Mouse (Mus musculus) hindbrain, embryonic 15.5 days (tissue): Measurements from ENCODE around the gene Tmem87a. TPM values are rescaled to one million over a fixed set of nuclear protein-coding genes. Genes with fewer than 3 reads are reported as not detected.

Experiments
- ATAC-seq: fragments of 200-750 bp; cut with Nextera tagmentation; 2 replicates; pipeline ENCODE4 v1.8.0; 2017; ENCODE audit warnings: low read depth, moderate number of reproducible peaks, moderate TSS enrichment; ENCODE audit not compliant: low FRiP score
- H3K27ac ChIP-seq: fragments of 300-500 bp; sonication (generic); replicated peaks from 2 replicates; pipeline ENCODE4 v1.5.1; 2015; ENCODE audit warnings: mild to moderate bottlenecking, inconsistent platforms
- H3K27me3 ChIP-seq: fragments of 300-500 bp; sonication (generic); 2 replicates; pipeline ENCODE4 v1.6.1; 2015; ENCODE audit warnings: control low read depth, inconsistent platforms
- H3K36me3 ChIP-seq: fragments of 300-500 bp; sonication (generic); 2 replicates; pipeline ENCODE4 v1.6.1; 2015; ENCODE audit warnings: control low read depth, inconsistent platforms
- H3K4me1 ChIP-seq: fragments of 300-500 bp; sonication (generic); replicated peaks from 2 replicates; pipeline ENCODE4 v1.6.1; 2015; ENCODE audit warnings: control low read depth, inconsistent platforms
- H3K4me2 ChIP-seq: fragments of 300-500 bp; sonication (generic); 2 replicates; pipeline ENCODE4 v1.6.1; 2015; ENCODE audit warnings: moderate library complexity, mild to moderate bottlenecking, inconsistent platforms
- H3K4me3 ChIP-seq: fragments of 300-500 bp; sonication (generic); 2 replicates; pipeline ENCODE4 v1.5.1; 2015; ENCODE audit warnings: mild to moderate bottlenecking, inconsistent platforms
- H3K9ac ChIP-seq: fragments of 300-500 bp; sonication (generic); 2 replicates; pipeline ENCODE4 v1.6.1; 2015; ENCODE audit warnings: inconsistent platforms
- H3K9me3 ChIP-seq: fragments of 300-500 bp; sonication (generic); 2 replicates; pipeline ENCODE4 v1.6.1; 2016; ENCODE audit warnings: control low read depth, inconsistent platforms
- WGBS: fragments of 180-500 bp; shearing (Covaris S2); methylation state at CpG from one replicate; pipeline ENCODE4 v1.1.7; 2015; 5-methylcytosine and 5-hydroxymethylcytosine counted together
- polyA plus RNA-seq: library from polyadenylated mRNA; unstranded; fragments of >200 nt; fragmentation: Nextera tagmentation; extraction: Ambion mirVana; gene quantifications from 2 replicates; pipeline ENCODE4 v1.2.1, GENCODE M21; 2015

Tmem87a gene
- polyA plus RNA-seq, 1 experiment from 2014 or later = 5.1 TPM

DNA sequence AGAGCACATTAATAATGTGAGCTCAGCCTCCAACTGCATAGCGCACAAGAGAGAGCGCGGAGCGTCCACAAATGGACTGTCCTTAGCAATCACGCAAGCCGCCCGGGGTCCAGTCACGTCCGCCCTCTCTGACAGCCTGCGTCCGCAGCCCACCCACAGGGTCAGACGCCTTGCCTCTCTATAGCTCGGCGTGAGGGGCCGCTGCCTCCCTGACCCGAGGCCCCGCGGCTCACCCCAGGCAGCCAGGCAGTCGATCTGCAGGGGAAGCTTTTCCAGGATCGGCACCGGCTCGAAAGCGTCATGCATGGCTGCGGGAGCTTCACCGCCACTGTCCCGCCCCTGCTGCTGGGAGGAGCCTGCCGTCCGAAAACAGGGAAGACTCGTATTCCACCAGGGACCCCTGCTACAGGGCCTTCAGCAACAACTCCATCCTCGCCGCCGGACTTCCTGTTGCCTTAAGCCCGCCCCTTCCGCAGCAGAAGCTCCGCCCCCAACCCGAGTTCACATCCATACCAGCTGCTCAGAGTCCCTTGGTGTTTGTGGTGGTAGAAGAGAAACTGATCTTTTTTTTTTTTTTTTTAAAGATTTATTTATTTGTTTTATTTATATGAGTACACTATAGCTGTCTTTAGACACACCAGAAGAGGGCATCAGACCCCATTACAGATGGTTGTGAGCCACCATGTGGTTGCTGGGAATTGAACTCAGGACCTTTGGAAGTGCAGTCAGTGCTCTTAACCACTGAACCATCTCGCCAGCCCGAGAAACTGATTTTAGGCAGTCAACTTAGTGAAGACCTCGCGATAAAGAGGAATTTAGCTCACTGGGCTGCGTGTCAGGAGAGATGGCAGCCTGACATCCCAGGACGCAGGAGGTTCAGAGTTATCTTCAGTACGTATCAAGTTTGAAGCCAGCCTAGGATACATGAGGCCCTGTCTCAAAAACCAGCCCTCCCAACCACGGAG lies 50.9 kb downstream of the Tmem87a start, which contains the start of gene Vps39:
Gene Vps39, minus strand, starts transcription at position 456 of the 965 bp plus-strand sequence.
- Histone ChIP-seq H3K27ac (peak within 1 kb of the TSS; percentile 74), H3K4me3 (peak within 1 kb of the TSS; percentile 73), H3K4me1 (peaks cover 14% of the 10 kb centered on the region), H3K36me3 (peaks cover 35% of the 10 kb centered on the region), H3K9me3 (no peaks in the 10 kb centered on the region), H3K4me2 (peak within 1 kb of the TSS; percentile 61), H3K27me3 (no peaks in the 10 kb centered on the region), H3K9ac (peak within 1 kb of the TSS; percentile 77)
- 11% methylated on average over 44 of the region's 44 CpGs for WGBS
- ATAC-seq = peak; percentile 98

GRCm38 (mm10) chr2:120351321-120351720 lies 52.6 kb downstream of the Tmem87a start:
- WGBS = 87% methylated on average over 5 of the region's 5 CpGs
- H3K9ac ChIP-seq = no peak overlapping the region
- no peaks in the 10 kb centered on the region for H3K27me3 ChIP-seq
- H3K4me3 ChIP-seq = no peak overlapping the region
- H3K9me3 ChIP-seq = no peaks in the 10 kb centered on the region
- H3K4me1 ChIP-seq = peaks cover 14% of the 10 kb centered on the region
- peak overlapping the region; percentile 61; the same call in 1 of the 2 replicates for H3K4me2 ChIP-seq
- H3K27ac ChIP-seq = no peak overlapping the region
- H3K36me3 ChIP-seq = peaks cover 43% of the 10 kb centered on the region
- ATAC-seq = no peak

DNA sequence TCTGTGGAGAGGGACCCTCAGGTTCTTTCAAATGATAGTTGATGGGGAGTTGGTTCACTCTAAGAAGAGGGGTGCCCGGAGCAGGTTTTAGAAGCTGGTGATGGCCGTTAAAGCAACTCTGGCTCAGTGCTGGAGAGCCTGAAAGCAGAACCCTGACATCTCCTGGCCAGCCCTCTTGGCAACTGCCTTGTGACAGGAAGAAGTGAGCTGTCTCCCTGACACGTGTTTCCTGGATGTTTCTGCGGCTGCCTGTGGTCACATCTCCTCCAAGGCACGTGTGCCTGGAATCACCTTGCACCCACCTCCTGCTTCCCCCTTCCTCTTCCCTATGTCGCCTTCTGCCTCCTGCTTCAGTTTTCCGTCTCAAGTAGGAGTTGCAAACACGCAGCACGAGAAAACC lies 55.8 kb downstream of the Tmem87a start:
- no peaks in the 10 kb centered on the region for H3K27me3 ChIP-seq
- H3K4me3 ChIP-seq = no peak overlapping the region
- no peaks in the 10 kb centered on the region for H3K9me3 ChIP-seq
- no peak overlapping the region for H3K9ac ChIP-seq
- H3K4me1 ChIP-seq = peaks cover 14% of the 10 kb centered on the region
- ATAC-seq = no peak
- H3K4me2 ChIP-seq = no peak overlapping the region
- H3K27ac ChIP-seq = no peak overlapping the region
- WGBS = 88% methylated on average over 9 of the region's 9 CpGs
- peaks cover 53% of the 10 kb centered on the region for H3K36me3 ChIP-seq

DNA sequence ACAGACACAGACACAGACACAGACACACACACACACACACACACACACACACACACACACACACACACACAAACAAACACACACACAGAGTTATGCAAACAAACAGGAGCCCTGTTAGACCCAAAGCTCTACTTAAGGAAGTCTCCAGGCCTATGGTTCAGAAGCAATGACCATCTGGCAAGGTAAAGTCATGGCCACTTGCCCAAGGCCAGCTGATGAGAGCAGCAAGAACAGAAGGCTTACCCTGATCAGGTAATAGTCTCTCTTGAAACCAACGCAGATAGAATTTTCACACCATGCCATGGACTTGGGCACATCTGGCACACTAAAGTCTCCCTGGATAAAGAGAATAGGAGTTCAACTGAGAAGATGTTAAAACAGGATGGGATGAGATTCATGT lies 62.2 kb downstream of the Tmem87a start:
- WGBS = 94% methylated on average over 1 of the region's 1 CpGs

DNA sequence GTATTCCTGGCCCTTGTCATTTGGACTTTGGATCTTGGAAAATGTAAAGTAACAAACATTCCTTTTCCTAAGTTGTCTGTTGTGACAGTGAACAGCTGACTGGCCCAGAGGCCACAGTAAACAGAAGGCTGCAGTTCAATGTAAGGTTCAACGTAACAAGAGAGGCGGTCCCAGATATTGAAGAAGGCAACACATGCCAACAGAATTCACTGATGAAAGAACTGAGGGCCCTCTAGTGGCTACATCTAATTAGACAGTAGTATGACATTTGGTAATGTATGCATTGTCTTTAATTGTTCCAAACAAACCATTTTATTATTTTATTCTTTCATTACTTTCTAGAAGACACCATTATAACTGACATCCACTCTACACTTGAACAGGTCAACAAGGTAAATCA lies 66.0 kb downstream of the Tmem87a start:
- H3K9ac ChIP-seq = no peak overlapping the region
- H3K4me3 ChIP-seq = no peak overlapping the region
- no peaks in the 10 kb centered on the region for H3K27me3 ChIP-seq
- WGBS = 78% methylated on average over 2 of the region's 2 CpGs
- no peak for ATAC-seq
- no peaks in the 10 kb centered on the region for H3K9me3 ChIP-seq
- no peaks in the 10 kb centered on the region for H3K4me1 ChIP-seq
- no peak overlapping the region for H3K27ac ChIP-seq
- peaks cover 86% of the 10 kb centered on the region for H3K36me3 ChIP-seq
- no peak overlapping the region for H3K4me2 ChIP-seq

More for the DNA sequence above, 62.2 kb downstream of the Tmem87a start:
- no peak overlapping the region for H3K4me2 ChIP-seq
- H3K4me1 ChIP-seq = no peaks in the 10 kb centered on the region
- no peaks in the 10 kb centered on the region for H3K27me3 ChIP-seq
- no peak overlapping the region for H3K9ac ChIP-seq
- H3K36me3 ChIP-seq = peaks cover 91% of the 10 kb centered on the region
- H3K9me3 ChIP-seq = no peaks in the 10 kb centered on the region
- H3K27ac ChIP-seq = no peak overlapping the region
- no peak overlapping the region for H3K4me3 ChIP-seq
- ATAC-seq = no peak

GRCm38 (mm10) chr2:120331575-120331974 lies 72.3 kb downstream of the Tmem87a start:
- H3K9ac ChIP-seq = no peak overlapping the region
- no peaks in the 10 kb centered on the region for H3K9me3 ChIP-seq
- no peak overlapping the region for H3K27ac ChIP-seq
- peaks cover 76% of the 10 kb centered on the region for H3K36me3 ChIP-seq
- H3K27me3 ChIP-seq = no peaks in the 10 kb centered on the region
- H3K4me1 ChIP-seq = no peaks in the 10 kb centered on the region
- ATAC-seq = no peak
- no peak overlapping the region for H3K4me3 ChIP-seq
- WGBS = 94% methylated on average over 4 of the region's 4 CpGs
- H3K4me2 ChIP-seq = no peak overlapping the region

- no peaks in the 10 kb centered on the region for H3K27me3 ChIP-seq
- H3K4me3 ChIP-seq = no peak overlapping the region
- peaks cover 38% of the 10 kb centered on the region for H3K36me3 ChIP-seq
- no peaks in the 10 kb centered on the region for H3K4me1 ChIP-seq
- H3K27ac ChIP-seq = no peak overlapping the region
- H3K4me2 ChIP-seq = no peak overlapping the region
- H3K9ac ChIP-seq = no peak overlapping the region
- no peak for ATAC-seq
- H3K9me3 ChIP-seq = no peaks in the 10 kb centered on the region
- WGBS = 85% methylated on average over 4 of the region's 4 CpGs
Observed at GRCm38 (mm10) chr2:120315077-120315476, 88.8 kb downstream of the Tmem87a start.

DNA sequence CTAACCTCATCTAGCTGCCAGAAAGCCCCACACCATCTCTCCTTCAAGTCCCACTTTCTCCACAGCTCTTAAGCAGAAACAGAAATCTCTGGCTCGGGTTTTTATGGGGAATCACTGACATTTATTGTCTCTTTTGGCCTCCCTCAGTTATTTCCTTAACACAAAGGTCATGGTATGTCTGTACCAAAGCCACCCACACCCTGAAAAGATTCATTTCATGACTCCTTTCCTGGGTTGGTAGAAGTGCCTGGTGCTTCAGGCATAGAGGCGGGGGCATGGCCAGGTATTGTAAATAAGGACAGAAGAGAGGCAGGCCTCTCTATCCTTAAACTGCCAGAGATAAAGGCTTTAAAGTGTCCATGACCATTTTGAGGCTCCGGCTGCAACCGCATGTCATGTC lies 89.4 kb downstream of the Tmem87a start:
- no peaks in the 10 kb centered on the region for H3K27me3 ChIP-seq
- H3K9ac ChIP-seq = no peak overlapping the region
- no peak for ATAC-seq
- H3K9me3 ChIP-seq = no peaks in the 10 kb centered on the region
- H3K4me3 ChIP-seq = no peak overlapping the region
- H3K27ac ChIP-seq = no peak overlapping the region
- no peak overlapping the region for H3K4me2 ChIP-seq
- peaks cover 36% of the 10 kb centered on the region for H3K36me3 ChIP-seq
- WGBS = 93% methylated on average over 4 of the region's 4 CpGs
- no peaks in the 10 kb centered on the region for H3K4me1 ChIP-seq

DNA sequence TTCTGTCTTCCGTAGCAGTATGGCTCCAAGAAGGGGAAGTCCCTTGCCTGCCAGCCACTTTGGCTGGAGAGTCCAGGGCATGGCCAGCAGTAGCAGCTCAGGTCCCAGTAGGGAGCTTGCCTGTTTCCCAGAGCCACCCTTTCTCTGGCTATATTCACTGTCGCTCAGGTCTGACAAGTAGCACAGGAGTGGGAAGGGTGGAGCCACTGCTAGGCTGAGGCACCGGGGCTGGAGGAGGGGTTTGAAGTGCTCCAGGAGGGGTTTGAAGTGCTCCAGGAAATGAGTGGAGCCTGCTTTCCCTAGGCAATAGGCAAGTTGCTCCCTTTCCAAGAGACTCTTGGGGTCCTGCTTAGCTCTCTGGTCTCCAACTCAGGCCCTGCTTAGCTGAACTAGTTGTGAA lies 89.9 kb downstream of the Tmem87a start, which contains the start of gene Pla2g4f:
Gene Pla2g4f, minus strand, starts transcription at position 190 of the 400 bp plus-strand sequence.
- Histone ChIP-seq H3K27me3 (no peaks in the 10 kb centered on the region), H3K4me1 (no peaks in the 10 kb centered on the region), H3K36me3 (peaks cover 30% of the 10 kb centered on the region), H3K4me3 (no peak within 1 kb of the TSS), H3K9ac (no peak within 1 kb of the TSS), H3K4me2 (no peak within 1 kb of the TSS), H3K27ac (no peak within 1 kb of the TSS), H3K9me3 (no peaks in the 10 kb centered on the region)
- no peak for ATAC-seq
- 72% methylated on average over 3 of the region's 3 CpGs for WGBS

DNA sequence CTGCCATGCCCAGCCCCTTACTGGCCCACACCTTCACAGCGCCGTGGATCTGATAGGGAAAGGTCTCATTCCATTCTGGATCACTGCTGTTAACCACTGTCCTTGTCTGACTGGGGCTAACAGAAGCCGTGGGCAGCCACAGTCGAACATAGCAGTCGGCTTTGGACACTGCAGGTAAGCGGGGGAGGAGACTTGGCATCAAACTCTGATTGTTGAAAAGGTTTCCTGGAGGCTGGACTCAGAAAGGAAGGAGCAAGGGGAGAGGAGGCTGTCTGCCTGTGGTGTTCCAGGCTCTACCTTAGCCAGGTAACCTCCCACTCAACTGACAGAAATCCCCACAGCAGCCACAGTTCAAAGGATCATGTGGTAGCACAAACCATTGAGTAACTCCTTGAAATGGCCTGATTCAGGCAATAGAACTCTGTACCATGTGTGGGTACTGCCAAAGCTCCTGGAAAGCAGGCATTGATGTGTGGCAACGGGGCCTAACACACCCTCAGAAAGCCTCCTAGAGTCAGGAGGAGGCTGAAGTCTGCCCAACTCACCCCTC lies 91.6 kb downstream of the Tmem87a start:
- no peaks in the 10 kb centered on the region for H3K9me3 ChIP-seq
- H3K36me3 ChIP-seq = peaks cover 16% of the 10 kb centered on the region
- H3K4me3 ChIP-seq = no peak overlapping the region
- no peak overlapping the region for H3K27ac ChIP-seq
- no peak for ATAC-seq
- WGBS = 86% methylated on average over 7 of the region's 7 CpGs
- no peaks in the 10 kb centered on the region for H3K4me1 ChIP-seq
- no peak overlapping the region for H3K4me2 ChIP-seq
- no peak overlapping the region for H3K9ac ChIP-seq
- H3K27me3 ChIP-seq = no peaks in the 10 kb centered on the region
